Mouse (Mus musculus): ENCODE results near the gene Tmtc3. TPM values are rescaled to one million over a fixed set of nuclear protein-coding genes. Genes with fewer than 3 reads are reported as not detected.

The Tmtc3 gene
- 23.2 and 27.9 TPM in 2 replicates for polyA plus RNA-seq (2014; fragmentation: Nextera tagmentation; extraction: Ambion mirVana)

GRCm38 (mm10) chr10:100487097-100487978, at the start of gene Tmtc3, which contains the start of gene Cep290:
Tmtc3 (minus strand) TSS chr10:100487350.
Cep290 (plus strand) TSS chr10:100487558.
- peak within 1 kb of the TSS; percentile 60 for H3K4me2 ChIP-seq (ENCODE audit: low read depth, low read length, severe bottlenecking)
- H3K9ac ChIP-seq (ENCODE audit: low read length) = peak within 1 kb of the TSS; percentile 54
- H3K27ac ChIP-seq (ENCODE audit: low read depth, low read length) = no peak within 1 kb of the TSS
- H3K36me3 ChIP-seq (ENCODE audit: control insufficient read depth, insufficient read depth, low read length) = no peaks in the 10 kb centered on the region
- H3K4me3 ChIP-seq (ENCODE audit: low read depth, low read length) = peak within 1 kb of the TSS; percentile 53
- no peaks in the 10 kb centered on the region for H3K9me3 ChIP-seq (ENCODE audit: control insufficient read depth, low read length)
- DNase-seq (ENCODE audit: low spot score) (peak; percentile 96), ATAC-seq (replicated peaks; ENCODE audit: low FRiP score) (peak; percentile 98)
- under 1% methylated on average over 62 of the region's 63 CpGs for WGBS
- no peaks in the 10 kb centered on the region for H3K27me3 ChIP-seq (ENCODE audit: control insufficient read depth, insufficient read depth, low read length)
- H3K4me1 ChIP-seq (replicated peaks; ENCODE audit: control insufficient read depth, insufficient read depth, low read length) = no peaks in the 10 kb centered on the region

GRCm38 (mm10) chr10:100524499-100525390, 37.6 kb upstream of the Tmtc3 start:
- no peaks in the 10 kb centered on the region for H3K9me3 ChIP-seq (ENCODE audit: control insufficient read depth, low read length)
- DNase-seq (ENCODE audit: low spot score) (no peak), ATAC-seq (replicated peaks; ENCODE audit: low FRiP score) (no peak)
- WGBS = 91% methylated on average over 9 of the region's 9 CpGs
- no peak overlapping the region for H3K4me3 ChIP-seq (ENCODE audit: low read depth, low read length)
- no peak overlapping the region for H3K4me2 ChIP-seq (ENCODE audit: low read depth, low read length, severe bottlenecking)
- H3K27me3 ChIP-seq (ENCODE audit: control insufficient read depth, insufficient read depth, low read length) = no peaks in the 10 kb centered on the region
- peaks cover 2% of the 10 kb centered on the region; the same call in 1 of the 2 replicates for H3K36me3 ChIP-seq (ENCODE audit: control insufficient read depth, insufficient read depth, low read length)
- H3K9ac ChIP-seq (ENCODE audit: low read length) = no peak overlapping the region
- H3K4me1 ChIP-seq (replicated peaks; ENCODE audit: control insufficient read depth, insufficient read depth, low read length) = no peaks in the 10 kb centered on the region
- no peak overlapping the region for H3K27ac ChIP-seq (ENCODE audit: low read depth, low read length)

- no peaks in the 10 kb centered on the region for H3K4me1 ChIP-seq (replicated peaks; ENCODE audit: control insufficient read depth, insufficient read depth, low read length)
- H3K9ac ChIP-seq (ENCODE audit: low read length) = no peak overlapping the region
- no peak overlapping the region for H3K4me3 ChIP-seq (ENCODE audit: low read depth, low read length)
- no peak overlapping the region for H3K27ac ChIP-seq (ENCODE audit: low read depth, low read length)
- no peak overlapping the region for H3K4me2 ChIP-seq (ENCODE audit: low read depth, low read length, severe bottlenecking)
- 71% methylated on average over 9 of the region's 9 CpGs for WGBS
- peaks cover 2% of the 10 kb centered on the region; the same call in 1 of the 2 replicates for H3K36me3 ChIP-seq (ENCODE audit: control insufficient read depth, insufficient read depth, low read length)
- no peak for DNase-seq (ENCODE audit: low spot score)
- ATAC-seq (replicated peaks; ENCODE audit: low FRiP score) = no peak
- H3K9me3 ChIP-seq (ENCODE audit: control insufficient read depth, low read length) = no peaks in the 10 kb centered on the region
- no peaks in the 10 kb centered on the region for H3K27me3 ChIP-seq (ENCODE audit: control insufficient read depth, insufficient read depth, low read length)
Observed at GRCm38 (mm10) chr10:100522330-100522729, 35.2 kb upstream of the Tmtc3 start.

- no peaks in the 10 kb centered on the region for H3K4me1 ChIP-seq (replicated peaks; ENCODE audit: control insufficient read depth, insufficient read depth, low read length)
- no peak for ATAC-seq (replicated peaks; ENCODE audit: low FRiP score)
- WGBS = 92% methylated on average over 4 of the region's 4 CpGs
- H3K9ac ChIP-seq (ENCODE audit: low read length) = no peak overlapping the region
- no peak overlapping the region for H3K4me3 ChIP-seq (ENCODE audit: low read depth, low read length)
- no peak overlapping the region for H3K27ac ChIP-seq (ENCODE audit: low read depth, low read length)
- H3K27me3 ChIP-seq (ENCODE audit: control insufficient read depth, insufficient read depth, low read length) = no peaks in the 10 kb centered on the region
- H3K4me2 ChIP-seq (ENCODE audit: low read depth, low read length, severe bottlenecking) = no peak overlapping the region
- peaks cover 2% of the 10 kb centered on the region; the same call in 1 of the 2 replicates for H3K36me3 ChIP-seq (ENCODE audit: control insufficient read depth, insufficient read depth, low read length)
- no peaks in the 10 kb centered on the region for H3K9me3 ChIP-seq (ENCODE audit: control insufficient read depth, low read length)
- no peak for DNase-seq (ENCODE audit: low spot score)
Observed at GRCm38 (mm10) chr10:100521617-100522016, 34.5 kb upstream of the Tmtc3 start.

GRCm38 (mm10) chr10:100508170-100508569, 21.0 kb upstream of the Tmtc3 start:
- no peak for ATAC-seq (replicated peaks; ENCODE audit: low FRiP score)

GRCm38 (mm10) chr10:100498309-100498708, 11.2 kb upstream of the Tmtc3 start:
- WGBS = 85% methylated on average over 3 of the region's 3 CpGs
- Histone ChIP-seq H3K4me3 (ENCODE audit: low read depth, low read length) (no peak overlapping the region), H3K36me3 (ENCODE audit: control insufficient read depth, insufficient read depth, low read length) (no peaks in the 10 kb centered on the region; the same call in 1 of the 2 replicates), H3K27me3 (ENCODE audit: control insufficient read depth, insufficient read depth, low read length) (no peaks in the 10 kb centered on the region), H3K27ac (ENCODE audit: low read depth, low read length) (no peak overlapping the region), H3K4me2 (ENCODE audit: low read depth, low read length, severe bottlenecking) (no peak overlapping the region), H3K9ac (ENCODE audit: low read length) (no peak overlapping the region), H3K9me3 (ENCODE audit: control insufficient read depth, low read length) (no peaks in the 10 kb centered on the region), H3K4me1 (replicated peaks; ENCODE audit: control insufficient read depth, insufficient read depth, low read length) (no peaks in the 10 kb centered on the region)
- DNase-seq (ENCODE audit: low spot score) (no peak), ATAC-seq (replicated peaks; ENCODE audit: low FRiP score) (no peak)

More at GRCm38 (mm10) chr10:100508170-100508569, 21.0 kb upstream of the Tmtc3 start:
- no peaks in the 10 kb centered on the region for H3K36me3 ChIP-seq (ENCODE audit: control insufficient read depth, insufficient read depth, low read length)
- H3K4me3 ChIP-seq (ENCODE audit: low read depth, low read length) = no peak overlapping the region
- H3K4me1 ChIP-seq (replicated peaks; ENCODE audit: control insufficient read depth, insufficient read depth, low read length) = no peaks in the 10 kb centered on the region
- H3K9ac ChIP-seq (ENCODE audit: low read length) = no peak overlapping the region
- no peak overlapping the region for H3K4me2 ChIP-seq (ENCODE audit: low read depth, low read length, severe bottlenecking)
- DNase-seq (ENCODE audit: low spot score) = no peak
- H3K27me3 ChIP-seq (ENCODE audit: control insufficient read depth, insufficient read depth, low read length) = no peaks in the 10 kb centered on the region
- 85% methylated on average over 1 of the region's 1 CpGs for WGBS
- no peaks in the 10 kb centered on the region for H3K9me3 ChIP-seq (ENCODE audit: control insufficient read depth, low read length)
- H3K27ac ChIP-seq (ENCODE audit: low read depth, low read length) = no peak overlapping the region

- H3K4me1 ChIP-seq (replicated peaks; ENCODE audit: control insufficient read depth, insufficient read depth, low read length) = no peaks in the 10 kb centered on the region
- DNase-seq (ENCODE audit: low spot score) (no peak), ATAC-seq (replicated peaks; ENCODE audit: low FRiP score) (no peak)
- no peaks in the 10 kb centered on the region for H3K27me3 ChIP-seq (ENCODE audit: control insufficient read depth, insufficient read depth, low read length)
- no peaks in the 10 kb centered on the region for H3K36me3 ChIP-seq (ENCODE audit: control insufficient read depth, insufficient read depth, low read length)
- WGBS = 93% methylated on average over 7 of the region's 7 CpGs
- H3K9me3 ChIP-seq (ENCODE audit: control insufficient read depth, low read length) = no peaks in the 10 kb centered on the region
- no peak overlapping the region for H3K4me2 ChIP-seq (ENCODE audit: low read depth, low read length, severe bottlenecking)
- no peak overlapping the region for H3K27ac ChIP-seq (ENCODE audit: low read depth, low read length)
- no peak overlapping the region for H3K4me3 ChIP-seq (ENCODE audit: low read depth, low read length)
- H3K9ac ChIP-seq (ENCODE audit: low read length) = no peak overlapping the region
Observed at GRCm38 (mm10) chr10:100491916-100492315, 4.8 kb upstream of the Tmtc3 start.

GRCm38 (mm10) chr10:100486701-100487096, 451 bp downstream of the Tmtc3 start:
- Histone ChIP-seq H3K36me3 (ENCODE audit: control insufficient read depth, insufficient read depth, low read length) (no peaks in the 10 kb centered on the region), H3K4me1 (replicated peaks; ENCODE audit: control insufficient read depth, insufficient read depth, low read length) (no peaks in the 10 kb centered on the region), H3K27ac (ENCODE audit: low read depth, low read length) (no peak overlapping the region), H3K9me3 (ENCODE audit: control insufficient read depth, low read length) (no peaks in the 10 kb centered on the region), H3K27me3 (ENCODE audit: control insufficient read depth, insufficient read depth, low read length) (no peaks in the 10 kb centered on the region), H3K4me2 (ENCODE audit: low read depth, low read length, severe bottlenecking) (peak overlapping the region; percentile 60), H3K4me3 (ENCODE audit: low read depth, low read length) (peak overlapping the region; percentile 53), H3K9ac (ENCODE audit: low read length) (peak overlapping the region; percentile 54)
- no peak for ATAC-seq (replicated peaks; ENCODE audit: low FRiP score)
- 0% methylated on average over 13 of the region's 13 CpGs for WGBS
- DNase-seq (ENCODE audit: low spot score) = peak; percentile 64

Data from forebrain, embryonic 11.5 days (tissue).